Mouse (Mus musculus): ENCODE measurements around the gene Farsa. TPM values are rescaled to one million over a fixed set of nuclear protein-coding genes. Genes with fewer than 3 reads are reported as not detected.

Farsa gene
- polyA plus RNA-seq (2012; rRNA removed) = 116 and 119 TPM in 2 replicates

GRCm38 (mm10) chr8:84856864-84857441, at the start of gene Farsa:
Farsa (plus strand) TSS chr8:84856989.

GRCm38 (mm10) chr8:84822723-84823122, 34.1 kb upstream of the Farsa start, which contains the start of gene Dand5:
Dand5 (minus strand) TSS chr8:84822823.

GRCm38 (mm10) chr8:84831490-84831889, 25.3 kb upstream of the Farsa start, which contains the start of gene Gadd45gip1:
Gadd45gip1 (plus strand) TSS chr8:84831522.

GRCm38 (mm10) chr8:84840248-84840999, 16.4 kb upstream of the Farsa start, which contains the start of gene Rad23a:
Rad23a (minus strand) TSS chr8:84840665.

GRCm38 (mm10) chr8:84846722-84847572, 9.8 kb upstream of the Farsa start, which contains the start of gene Calr:
Calr (minus strand) TSS chr8:84846934.

GRCm38 (mm10) chr8:84871376-84872308, 14.9 kb downstream of the Farsa start, which contains the start of gene Syce2:
Syce2 (plus strand) TSS chr8:84872111.

GRCm38 (mm10) chr8:84893709-84894134, 36.9 kb downstream of the Farsa start, which contains the start of gene Gcdh:
Gcdh (minus strand) TSS chr8:84893921.

GRCm38 (mm10) chr8:84901752-84902151, 45.0 kb downstream of the Farsa start, which contains the start of gene Klf1:
Klf1 (plus strand) TSS chr8:84901928.

GRCm38 (mm10) chr8:84908421-84909161, 51.8 kb downstream of the Farsa start, which contains the start of gene Dnase2a:
Dnase2a (plus strand) TSS chr8:84908560.

Other genes starting within 250 kb of the Farsa start
- 4.8 and 5.3 TPM in 2 replicates for gene Ier2, start 194.1 kb upstream of the Farsa start, polyA plus RNA-seq (2012; rRNA removed)
- gene Trmt1, start 170.7 kb upstream of the Farsa start, polyA plus RNA-seq (2012; rRNA removed) = 140 and 147 TPM in 2 replicates
- gene Nacc1, start 169.1 kb upstream of the Farsa start, polyA plus RNA-seq (2012; rRNA removed) = 54.4 and 58.8 TPM in 2 replicates
- 3.0 and 3.1 TPM in 2 replicates for gene Lyl1, start 155.5 kb upstream of the Farsa start, polyA plus RNA-seq (2012; rRNA removed)
- 0.32 and 0.47 TPM in 2 replicates for gene G430095P16Rik, start 134.0 kb upstream of the Farsa start, polyA plus RNA-seq (2012; rRNA removed)
- 45.9 and 59.1 TPM in 2 replicates for gene Nfix, start 56.6 kb upstream of the Farsa start, polyA plus RNA-seq (2012; rRNA removed)
- 9.1 and 10.1 TPM in 2 replicates for gene Dand5, start 34.2 kb upstream of the Farsa start, polyA plus RNA-seq (2012; rRNA removed)
- 30.8 and 35.2 TPM in 2 replicates for gene Gadd45gip1, start 25.5 kb upstream of the Farsa start, polyA plus RNA-seq (2012; rRNA removed)
- gene Rad23a, start 16.3 kb upstream of the Farsa start, polyA plus RNA-seq (2012; rRNA removed) = 52.2 and 59.0 TPM in 2 replicates
- 521 and 537 TPM in 2 replicates for gene Calr, start 10.1 kb upstream of the Farsa start, polyA plus RNA-seq (2012; rRNA removed)
- 31.6 and 36.2 TPM in 2 replicates for gene Syce2, start 15.1 kb downstream of the Farsa start, polyA plus RNA-seq (2012; rRNA removed)
- 50.4 and 56.7 TPM in 2 replicates for gene Gcdh, start 36.9 kb downstream of the Farsa start, polyA plus RNA-seq (2012; rRNA removed)
- 0.32 and 0.45 TPM in 2 replicates for gene Klf1, start 44.9 kb downstream of the Farsa start, polyA plus RNA-seq (2012; rRNA removed)
- gene Dnase2a, start 51.6 kb downstream of the Farsa start, polyA plus RNA-seq (2012; rRNA removed) = 3.3 TPM in 2 replicates
- gene Mast1, start 80.4 kb downstream of the Farsa start, polyA plus RNA-seq (2012; rRNA removed) = 122 and 141 TPM in 2 replicates
- gene Rtbdn, start 90.0 kb downstream of the Farsa start, polyA plus RNA-seq (2012; rRNA removed) = 8.7 and 10.8 TPM in 2 replicates
- gene Gm49661, start 112.4 kb downstream of the Farsa start, polyA plus RNA-seq (2012; rRNA removed) = 0.75 TPM in 1 of 2 replicates, not detected in the other
- 668 and 713 TPM in 2 replicates for gene Prdx2, start 112.6 kb downstream of the Farsa start, polyA plus RNA-seq (2012; rRNA removed)
- gene Rnaseh2a, start 112.8 kb downstream of the Farsa start, polyA plus RNA-seq (2012; rRNA removed) = 41.1 and 47.4 TPM in 2 replicates
- 7.0 and 11.0 TPM in 2 replicates for gene Junb, start 121.7 kb downstream of the Farsa start, polyA plus RNA-seq (2012; rRNA removed)
- gene Hook2, start 133.6 kb downstream of the Farsa start, polyA plus RNA-seq (2012; rRNA removed) = 42.6 and 48.9 TPM in 2 replicates
- 0.05 TPM in 2 replicates for gene Best2, start 157.5 kb downstream of the Farsa start, polyA plus RNA-seq (2012; rRNA removed)
- gene Asna1, start 168.3 kb downstream of the Farsa start, polyA plus RNA-seq (2012; rRNA removed) = 218 and 220 TPM in 2 replicates
- 203 and 208 TPM in 2 replicates for gene Trir, start 169.8 kb downstream of the Farsa start, polyA plus RNA-seq (2012; rRNA removed)
- gene Tnpo2, start 179.9 kb downstream of the Farsa start, polyA plus RNA-seq (2012; rRNA removed) = 131 and 148 TPM in 2 replicates
- 101 and 106 TPM in 2 replicates for gene Fbxw9, start 203.1 kb downstream of the Farsa start, polyA plus RNA-seq (2012; rRNA removed)
- 0.66 and 0.82 TPM in 2 replicates for gene Gm5741, start 211.0 kb downstream of the Farsa start, polyA plus RNA-seq (2012; rRNA removed)
- 79.2 and 83.7 TPM in 2 replicates for gene Dhps, start 214.8 kb downstream of the Farsa start, polyA plus RNA-seq (2012; rRNA removed)
- gene Wdr83os, start 223.8 kb downstream of the Farsa start, polyA plus RNA-seq (2012; rRNA removed) = 121 and 138 TPM in 2 replicates
- gene Wdr83, start 224.3 kb downstream of the Farsa start, polyA plus RNA-seq (2012; rRNA removed) = 70.0 and 71.1 TPM in 2 replicates
- 21.2 and 23.5 TPM in 2 replicates for gene Man2b1, start 226.3 kb downstream of the Farsa start, polyA plus RNA-seq (2012; rRNA removed)